Mouse (Mus musculus): Measurements from ENCODE around the gene 8030411F24Rik. TPM values are rescaled to one million over a fixed set of nuclear protein-coding genes. Genes with fewer than 3 reads are reported as not detected.

The 8030411F24Rik gene
- total RNA-seq, 2 experiments from 2014 or later, result not detected

Other genes starting within 250 kb of the 8030411F24Rik start
- 10 to 100 TPM; 12.5 to 13.5 TPM for gene Nxt1, start 109.4 kb upstream of the 8030411F24Rik start, total RNA-seq (2021)
- 10 to 100 TPM; 31.8 to 33.5 TPM for gene Gzf1, start 101.0 kb upstream of the 8030411F24Rik start, total RNA-seq (2021)
- 100 to 1,000 TPM; 322 to 323 TPM for gene Napb, start 49.5 kb upstream of the 8030411F24Rik start, total RNA-seq (2021)
- gene Cstl1, start 31.7 kb upstream of the 8030411F24Rik start, total RNA-seq (2021), result 1 to 10 TPM; 1.1 to 1.7 TPM
- gene Cst11, start 10.5 kb upstream of the 8030411F24Rik start, total RNA-seq (2021), result not detected
- gene Cst12, start 7.4 kb downstream of the 8030411F24Rik start, total RNA-seq (2021), result 1 to 10 TPM; 3.7 to 5.1 TPM
- not detected for gene Cst8, start 16.8 kb downstream of the 8030411F24Rik start, total RNA-seq (2021)
- not detected for gene Cst13, start 38.1 kb downstream of the 8030411F24Rik start, total RNA-seq (2021)
- gene Cst9, start 53.1 kb downstream of the 8030411F24Rik start, total RNA-seq (2021), result not detected
- gene 9230104L09Rik, start 83.0 kb downstream of the 8030411F24Rik start, total RNA-seq (2021), result not detected
- 1,000 to 10,000 TPM; 2,533 to 2,626 TPM for gene Cst3, start 93.7 kb downstream of the 8030411F24Rik start, total RNA-seq (2021)
- gene Gm1330, start 221.2 kb downstream of the 8030411F24Rik start, total RNA-seq (2021), result not detected
- gene Gm10750, start 235.2 kb downstream of the 8030411F24Rik start, total RNA-seq (2021), result not detected